Mouse (Mus musculus) Muller cell, postnatal 12 days (primary cell): ENCODE measurements around the gene Kcnn1.

Experiments used
- DNase-seq: peaks from one replicate; pipeline ENCODE4 v3.0.0-alpha.2; 2015; ENCODE audit errors: inconsistent ontology term

Gene Kcnn1

GRCm38 (mm10) chr8:70816679-70817078, 46.4 kb downstream of the Kcnn1 start:
- DNase-seq: peak; percentile 26

- no peak for DNase-seq
These were observed 50.2 kb downstream of the Kcnn1 start for GRCm38 (mm10) chr8:70812885-70813284.

- no peak for DNase-seq
These were observed 51.0 kb downstream of the Kcnn1 start for GRCm38 (mm10) chr8:70812055-70812454.

GRCm38 (mm10) chr8:70810962-70811680, 51.9 kb downstream of the Kcnn1 start:
- DNase-seq: no peak

- no peak for DNase-seq
These were observed 53.9 kb downstream of the Kcnn1 start for GRCm38 (mm10) chr8:70808955-70809701.

- no peak for DNase-seq
These were observed 54.8 kb downstream of the Kcnn1 start, which contains the start of gene Il12rb1 for GRCm38 (mm10) chr8:70808239-70808638. Gene Il12rb1 (plus strand): TSS chr8:70808449.

- no peak for DNase-seq
These were observed 55.8 kb downstream of the Kcnn1 start for GRCm38 (mm10) chr8:70807304-70807703.

- no peak for DNase-seq
These were observed 56.5 kb downstream of the Kcnn1 start for GRCm38 (mm10) chr8:70806541-70806940.

- peak; percentile 88 for DNase-seq
These were observed 58.4 kb downstream of the Kcnn1 start, which contains the start of gene Mast3 for GRCm38 (mm10) chr8:70804481-70805206. Gene Mast3 (minus strand): TSS chr8:70805054.

- DNase-seq: no peak
These were observed 59.1 kb downstream of the Kcnn1 start for GRCm38 (mm10) chr8:70803761-70804480.

GRCm38 (mm10) chr8:70802786-70803510, 60.1 kb downstream of the Kcnn1 start:
- DNase-seq: no peak

GRCm38 (mm10) chr8:70801830-70802229, 61.2 kb downstream of the Kcnn1 start:
- no peak for DNase-seq

GRCm38 (mm10) chr8:70801156-70801555, 61.9 kb downstream of the Kcnn1 start:
- DNase-seq: no peak

GRCm38 (mm10) chr8:70800648-70801047, 62.4 kb downstream of the Kcnn1 start:
- DNase-seq: no peak

GRCm38 (mm10) chr8:70798281-70798680, 64.8 kb downstream of the Kcnn1 start:
- no peak for DNase-seq

GRCm38 (mm10) chr8:70797081-70798070, 65.7 kb downstream of the Kcnn1 start:
- peak; percentile 94 for DNase-seq

- no peak for DNase-seq
These were observed 66.5 kb downstream of the Kcnn1 start for GRCm38 (mm10) chr8:70796403-70797080.

- DNase-seq: no peak
These were observed 67.7 kb downstream of the Kcnn1 start for GRCm38 (mm10) chr8:70795370-70795769.

- no peak for DNase-seq
These were observed 68.8 kb downstream of the Kcnn1 start for GRCm38 (mm10) chr8:70794215-70794614.
